ENCODE assay signal across 10 mouse cellular contexts in genomic region chr6:125363021-125363420, GRCm38 (mm10). TPM values are rescaled to one million over a fixed set of nuclear protein-coding genes. Genes with fewer than 3 reads are reported as not detected.
DNase-seq lines count a peak whose midpoint lies in the region; ATAC-seq and TF ChIP-seq lines count a peak whose summit lies in the region.
"Had no signal": no experiment of that assay in that cellular context is flagged by ENCODE, and none has a peak within 500 bp of the region (broad histone marks: within the 10 kb centered on the region; RNA-seq: fewer than 3 reads in every experiment).

No protein-coding gene starts in this region.

- peaks cover 4% of the 10 kb centered on the region; the same call in 1 of the 2 replicates for H3K36me3 ChIP-seq in neural tube, embryonic 12.5 days
- H3K36me3 ChIP-seq in hindbrain, embryonic 12.5 days: peaks cover 2% of the 10 kb centered on the region; the same call in 1 of the 2 replicates
- peaks cover 39% of the 10 kb centered on the region for H3K36me3 ChIP-seq in liver, embryonic 15.5 days (replicated peaks)

- H3K4me1 ChIP-seq in neural tube, embryonic 12.5 days: peaks cover 13% of the 10 kb centered on the region; the same call in 1 of the 2 replicates
- peaks cover 21% of the 10 kb centered on the region for H3K4me1 ChIP-seq in hindbrain, embryonic 12.5 days
- H3K4me1 ChIP-seq in liver, embryonic 15.5 days (replicated peaks): peaks cover 17% of the 10 kb centered on the region

- 14% methylated on average over 15 of the region's 15 CpGs for WGBS in neural tube, embryonic 12.5 days
- 17% methylated on average over 15 of the region's 15 CpGs for WGBS in hindbrain, embryonic 12.5 days
- 51% methylated on average over 15 of the region's 15 CpGs for WGBS in liver, embryonic 15.5 days (ENCODE audit: insufficient replicate concordance)

- no peak overlapping the region for H3K27ac ChIP-seq in neural tube, embryonic 12.5 days
- no peak overlapping the region for H3K27ac ChIP-seq in hindbrain, embryonic 12.5 days
- 0 out of 2 replicates have a peak overlapping the region, but pooled peaks have one; percentile 2 for H3K27ac ChIP-seq in liver, embryonic 15.5 days (replicated peaks)
- no peak overlapping the region for H3K27ac ChIP-seq in layer of hippocampus, adult 2 months

- DNase-seq in neural tube, embryonic 10.5 days (ENCODE audit: extremely low spot score, low spot score): no peak
- DNase-seq in retina, postnatal 1 day: no peak
- DNase-seq in layer of hippocampus, adult 2 months (ENCODE audit: low spot score in 2 of 2): no peak
- DNase-seq in T-cell, adult 2 months (ENCODE audit: low spot score): no peak
- DNase-seq: right cerebral cortex, adult 18-20 months had no signal

- no peak overlapping the region for H3K4me3 ChIP-seq in neural tube, embryonic 12.5 days
- H3K4me3 ChIP-seq in hindbrain, embryonic 12.5 days: no peak overlapping the region
- H3K4me3 ChIP-seq in liver, embryonic 15.5 days (replicated peaks): no peak overlapping the region
- no peak overlapping the region for H3K4me3 ChIP-seq in layer of hippocampus, adult 2 months
- H3K4me3 ChIP-seq: megakaryocyte, embryonic 14.5 days had no signal

- no peak for TF ChIP-seq CTCF in layer of hippocampus, adult 2 months (conservative IDR thresholded peaks at IDR 0.05)

- H3K9me3 ChIP-seq in neural tube, embryonic 12.5 days: no peaks in the 10 kb centered on the region
- H3K9me3 ChIP-seq in hindbrain, embryonic 12.5 days (replicated peaks): no peaks in the 10 kb centered on the region
- H3K9me3 ChIP-seq in liver, embryonic 15.5 days (replicated peaks): no peaks in the 10 kb centered on the region

- H3K27me3 ChIP-seq in neural tube, embryonic 12.5 days (replicated peaks): peaks cover 46% of the 10 kb centered on the region
- peaks cover 64% of the 10 kb centered on the region for H3K27me3 ChIP-seq in hindbrain, embryonic 12.5 days
- H3K27me3 ChIP-seq in liver, embryonic 15.5 days: no peaks in the 10 kb centered on the region

- ATAC-seq in neural tube, embryonic 12.5 days (ENCODE audit: low FRiP score, low read depth): no peak
- no peak for ATAC-seq in hindbrain, embryonic 12.5 days (ENCODE audit: low FRiP score)
- peak; percentile 5; the same call in 1 of the 2 replicates for ATAC-seq in liver, embryonic 15.5 days (ENCODE audit: insufficient read depth)
- no peak for ATAC-seq in CD4-positive, CD25-positive, alpha-beta regulatory T cell, adult 4 months

- H3K9ac ChIP-seq in neural tube, embryonic 12.5 days: no peak overlapping the region
- H3K9ac ChIP-seq in hindbrain, embryonic 12.5 days: peak overlapping the region; percentile 10; the same call in 1 of the 2 replicates
- H3K9ac ChIP-seq in liver, embryonic 15.5 days: no peak overlapping the region

- H3K4me2 ChIP-seq in neural tube, embryonic 12.5 days (replicated peaks): peak overlapping the region; percentile 25
- H3K4me2 ChIP-seq in hindbrain, embryonic 12.5 days (replicated peaks): peak overlapping the region; percentile 26; the same call in 1 of the 2 replicates
- peak overlapping the region; percentile 27 for H3K4me2 ChIP-seq in liver, embryonic 15.5 days

RNA-seq across cellular contexts. Expression of gene Tnfrsf1a, which starts 13.9 kb away (rescaled TPM):
- 22.7 and 23.3 TPM in 2 replicates for polyA plus RNA-seq in neural tube, embryonic 12.5 days (2016; fragmentation: Nextera tagmentation; extraction: Ambion mirVana)
- 29.9 and 32.6 TPM in 2 replicates for polyA plus RNA-seq in hindbrain, embryonic 12.5 days (2016; fragmentation: Nextera tagmentation; extraction: Ambion mirVana)
- polyA plus RNA-seq in liver, embryonic 15.5 days (2015; fragmentation: Nextera tagmentation; extraction: Ambion mirVana): 29.4 and 31.0 TPM in 2 replicates
- polyA plus RNA-seq in CD4-positive, CD25-positive, alpha-beta regulatory T cell, adult 4 months (2017; shearing (Covaris generic)): 10 to 100 TPM; 24.9 to 43.5 TPM
- total RNA-seq in layer of hippocampus, adult 2 months (2021): 10 to 100 TPM; 12.0 to 12.1 TPM

RNA-seq across cellular contexts. Expression of gene Plekhg6, which starts 17.6 kb away (rescaled TPM):
- 0.09 and 0.15 TPM in 2 replicates for polyA plus RNA-seq in neural tube, embryonic 12.5 days (2016; fragmentation: Nextera tagmentation; extraction: Ambion mirVana)
- 0.18 and 0.22 TPM in 2 replicates for polyA plus RNA-seq in hindbrain, embryonic 12.5 days (2016; fragmentation: Nextera tagmentation; extraction: Ambion mirVana)
- 0.70 and 0.86 TPM in 2 replicates for polyA plus RNA-seq in liver, embryonic 15.5 days (2015; fragmentation: Nextera tagmentation; extraction: Ambion mirVana)
- under 1 TPM in 1 of 2 experiments, not detected in 1; 0.12 TPM for polyA plus RNA-seq in CD4-positive, CD25-positive, alpha-beta regulatory T cell, adult 4 months (2017; shearing (Covaris generic))
- under 1 TPM in 1 of 2 experiments, not detected in 1; 0.17 TPM for total RNA-seq in layer of hippocampus, adult 2 months (2021)

RNA-seq across cellular contexts. Expression of gene Scnn1a, which starts 42.6 kb away (rescaled TPM):
- 0.13 and 0.47 TPM in 2 replicates for polyA plus RNA-seq in neural tube, embryonic 12.5 days (2016; fragmentation: Nextera tagmentation; extraction: Ambion mirVana)
- polyA plus RNA-seq in hindbrain, embryonic 12.5 days (2016; fragmentation: Nextera tagmentation; extraction: Ambion mirVana): 0.48 and 0.49 TPM in 2 replicates
- polyA plus RNA-seq in liver, embryonic 15.5 days (2015; fragmentation: Nextera tagmentation; extraction: Ambion mirVana): 0.64 and 0.79 TPM in 2 replicates
- not detected for polyA plus RNA-seq in CD4-positive, CD25-positive, alpha-beta regulatory T cell, adult 4 months (2017; shearing (Covaris generic))
- total RNA-seq in layer of hippocampus, adult 2 months (2021): 1 to 10 TPM; 4.3 to 5.2 TPM

RNA-seq across cellular contexts. Expression of gene Ltbr, which starts 49.3 kb away (rescaled TPM):
- 17.0 and 18.7 TPM in 2 replicates for polyA plus RNA-seq in neural tube, embryonic 12.5 days (2016; fragmentation: Nextera tagmentation; extraction: Ambion mirVana)
- polyA plus RNA-seq in hindbrain, embryonic 12.5 days (2016; fragmentation: Nextera tagmentation; extraction: Ambion mirVana): 19.6 and 20.6 TPM in 2 replicates
- polyA plus RNA-seq in liver, embryonic 15.5 days (2015; fragmentation: Nextera tagmentation; extraction: Ambion mirVana): 20.6 and 25.1 TPM in 2 replicates
- under 1 TPM in 1 of 2 experiments, not detected in 1; 0.28 TPM for polyA plus RNA-seq in CD4-positive, CD25-positive, alpha-beta regulatory T cell, adult 4 months (2017; shearing (Covaris generic))
- total RNA-seq in layer of hippocampus, adult 2 months (2021): 1 to 10 TPM; 6.6 to 9.8 TPM
